Mouse (Mus musculus) mammary gland, adult 2 months (tissue): ENCODE data around the gene Il1a. TPM values are rescaled to one million over a fixed set of nuclear protein-coding genes. Genes with fewer than 3 reads are reported as not detected.

Source experiments
- polyA plus RNA-seq: library from polyadenylated mRNA; depleted of rRNA; stranded (reverse); fragments of >200 nt; gene quantifications from 2 replicates; pipeline ENCODE4 v1.2.3, GENCODE M21; 2012; ENCODE audit warnings: low replicate concordance; rRNA removed

Gene Il1a
- 0.10 and 0.59 TPM in 2 replicates for polyA plus RNA-seq

GRCm38 (mm10) chr2:129309836-129310235 is at the start of gene Il1a:
Gene Il1a, minus strand, starts transcription at chr2:129309972.

GRCm38 (mm10) chr2:129296671-129297588 is 12.8 kb downstream of the Il1a start, which contains the start of gene Ckap2l:
Gene Ckap2l, minus strand, starts transcription at chr2:129297212.

Other genes with a start within 250 kb of the Il1a start
- 5.7 and 7.1 TPM in 2 replicates for gene Ttl, start 244.0 kb downstream of the Il1a start, polyA plus RNA-seq
- gene Polr1b, start 209.0 kb downstream of the Il1a start, polyA plus RNA-seq, result 18.3 and 27.2 TPM in 2 replicates
- 38.0 and 44.5 TPM in 2 replicates for gene Chchd5, start 180.3 kb downstream of the Il1a start, polyA plus RNA-seq
- 23.1 and 25.2 TPM in 2 replicates for gene Slc20a1, start 111.2 kb downstream of the Il1a start, polyA plus RNA-seq
- gene Ckap2l, start 12.8 kb downstream of the Il1a start, polyA plus RNA-seq, result 0.14 and 0.17 TPM in 2 replicates
- gene Il1b, start 61.2 kb upstream of the Il1a start, polyA plus RNA-seq, result 0.19 and 1.1 TPM in 2 replicates
- 0.08 and 0.19 TPM in 2 replicates for gene F830045P16Rik, start 226.6 kb upstream of the Il1a start, polyA plus RNA-seq